Mouse (Mus musculus) neutrophil, adult 5-6 weeks (primary cell): ENCODE measurements around the gene Chl1. TPM values are rescaled to one million over a fixed set of nuclear protein-coding genes. Genes with fewer than 3 reads are reported as not detected.

Source experiments
- ATAC-seq: fragments of 151-379, 151-347 bp; 2 replicates; pipeline ENCODE4 v1.8.0; 2017; ENCODE audit warnings: mild to moderate bottlenecking, moderate TSS enrichment; ENCODE audit not compliant: insufficient number of reproducible peaks, poor library complexity, low FRiP score, severe bottlenecking; ENCODE audit errors: extremely low read depth
- total RNA-seq: library from RNA; stranded (forward); fragments of 200-1000 nt; gene quantifications from 2 replicates; pipeline ENCODE4 v1.2.3, GENCODE M21; 2017

Gene Chl1
- not detected in 2 replicates for total RNA-seq

DNA sequence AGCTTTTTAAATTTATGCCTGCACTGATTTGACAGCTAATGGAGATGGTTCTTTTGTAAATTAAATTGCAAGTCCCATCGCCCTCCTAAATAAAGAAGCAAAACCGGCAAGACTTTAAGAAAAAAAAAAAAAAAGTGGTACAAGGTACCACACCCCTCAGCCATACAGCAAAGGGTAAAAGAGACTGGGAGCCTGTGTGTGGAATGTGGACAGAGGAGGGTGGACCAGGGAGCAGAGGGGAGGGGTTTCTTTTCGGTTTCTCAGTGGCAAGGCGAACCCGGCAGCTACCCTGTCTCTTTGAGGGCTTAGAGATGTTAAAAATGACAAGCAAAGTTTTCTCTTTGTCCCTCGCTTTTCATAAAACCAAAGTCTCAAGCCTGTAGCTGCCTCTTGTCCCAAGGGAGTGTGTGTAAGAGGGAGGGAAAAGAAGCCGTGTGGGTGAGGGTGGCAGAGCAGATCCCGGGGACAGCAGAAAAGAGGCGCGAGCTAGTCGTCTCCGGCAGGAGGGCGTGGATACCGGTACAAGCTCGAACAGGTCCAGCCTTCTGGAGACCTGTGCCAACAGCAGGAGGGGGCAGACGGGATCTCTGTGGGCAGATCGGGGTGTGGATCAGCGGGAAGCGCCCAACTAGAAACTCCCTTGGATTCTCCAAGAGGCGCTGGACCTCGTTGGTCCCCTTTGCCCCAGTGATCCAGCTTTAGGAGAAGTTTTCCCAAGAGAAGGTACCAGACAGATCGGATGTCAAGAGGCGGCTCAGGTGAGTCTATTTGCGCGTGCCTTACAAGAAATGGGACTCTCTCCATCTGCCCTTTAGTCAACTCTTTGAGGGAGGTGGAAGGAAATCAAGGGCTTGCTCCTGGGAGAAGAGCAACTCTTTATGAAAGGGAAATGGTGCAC, at the start of gene Chl1:
Chl1 (plus strand) TSS at position 195 of the 898 bp plus-strand sequence.
- ATAC-seq = no peak

DNA sequence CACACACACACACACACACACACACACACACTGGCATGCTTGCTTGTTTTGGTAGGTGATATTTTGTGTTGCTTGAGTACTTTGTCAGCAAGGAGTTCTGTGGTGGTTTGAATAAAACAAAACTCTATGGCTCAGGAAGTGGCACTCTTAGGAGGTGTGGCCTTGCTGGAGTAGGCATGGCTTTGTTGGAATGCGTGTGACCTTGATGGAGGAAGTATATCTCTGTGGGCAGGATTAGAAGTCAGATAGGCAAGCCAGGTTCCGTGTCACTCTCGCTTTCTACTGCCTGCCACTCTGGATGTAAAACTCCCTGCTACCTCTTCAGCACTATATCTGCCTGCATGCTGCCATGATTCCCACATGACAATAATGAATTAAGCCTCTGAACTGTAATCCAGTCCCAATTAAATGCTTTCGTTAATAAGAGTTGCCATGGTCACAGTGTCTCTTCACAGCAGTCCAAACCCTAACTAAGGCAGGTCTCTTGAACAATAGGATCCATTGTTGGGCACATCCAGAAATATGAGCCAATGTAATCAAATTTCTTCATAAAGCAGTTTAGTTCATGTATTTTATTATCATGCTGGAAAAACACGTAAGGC, 44.8 kb upstream of the Chl1 start:
- ATAC-seq = no peak

DNA sequence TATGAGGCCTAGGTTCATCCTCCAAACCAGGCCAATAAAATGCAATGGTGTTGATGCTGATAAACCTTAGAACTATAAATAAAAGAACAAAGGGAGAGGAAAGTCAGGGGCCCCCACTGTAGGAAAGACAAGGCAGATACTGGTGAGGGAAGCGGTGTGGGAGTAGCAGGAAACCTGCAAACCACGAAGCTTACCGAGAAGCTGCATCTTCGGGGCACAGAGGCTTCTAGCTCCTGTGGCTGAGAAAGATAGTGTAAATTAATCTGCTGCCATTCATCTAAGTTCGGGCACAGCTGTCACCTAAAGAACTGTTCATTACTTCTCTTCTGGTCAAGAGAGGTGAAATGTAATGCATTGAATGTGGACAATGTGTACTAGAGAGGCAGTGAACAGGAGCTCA, 37.1 kb upstream of the Chl1 start:
- no peak for ATAC-seq

DNA sequence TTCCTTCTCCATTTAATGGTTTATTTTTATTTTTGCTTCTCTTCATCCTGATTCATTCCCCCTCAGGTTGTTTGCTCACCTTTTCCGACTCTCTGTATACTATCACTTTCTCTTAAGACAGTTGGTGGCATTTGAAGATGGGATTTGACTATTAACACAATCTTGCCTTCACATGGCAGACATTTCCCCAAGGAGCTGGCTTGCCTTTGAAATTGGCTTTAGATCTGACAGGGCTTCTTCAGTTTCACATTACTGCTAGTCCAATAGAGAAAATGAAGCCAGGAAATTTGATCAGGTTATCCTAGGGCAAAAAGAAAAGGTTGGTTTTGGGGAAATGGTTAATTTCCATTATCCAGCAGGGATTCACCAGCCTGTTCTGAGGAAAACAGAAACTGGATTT, 23.2 kb upstream of the Chl1 start:
- no peak for ATAC-seq

DNA sequence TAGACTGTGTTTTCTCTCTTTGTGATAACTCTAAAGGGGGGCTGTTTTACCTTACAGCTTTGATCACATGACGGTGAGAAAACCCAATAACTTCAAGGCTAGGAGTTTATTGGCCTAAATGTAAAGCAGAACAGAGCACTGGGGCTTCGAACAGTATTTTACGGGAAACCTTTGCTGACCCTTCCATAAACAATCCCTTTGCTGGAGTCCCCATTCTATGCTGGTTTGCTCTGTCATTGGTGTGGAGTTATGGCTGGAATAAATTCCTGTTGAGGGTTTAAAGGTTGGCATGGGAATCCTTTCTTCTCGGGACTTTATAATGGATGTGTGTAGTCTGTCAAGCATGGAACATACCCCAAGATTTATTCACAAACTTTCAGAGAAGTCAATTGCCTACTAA, 12.0 kb upstream of the Chl1 start:
- no peak for ATAC-seq

DNA sequence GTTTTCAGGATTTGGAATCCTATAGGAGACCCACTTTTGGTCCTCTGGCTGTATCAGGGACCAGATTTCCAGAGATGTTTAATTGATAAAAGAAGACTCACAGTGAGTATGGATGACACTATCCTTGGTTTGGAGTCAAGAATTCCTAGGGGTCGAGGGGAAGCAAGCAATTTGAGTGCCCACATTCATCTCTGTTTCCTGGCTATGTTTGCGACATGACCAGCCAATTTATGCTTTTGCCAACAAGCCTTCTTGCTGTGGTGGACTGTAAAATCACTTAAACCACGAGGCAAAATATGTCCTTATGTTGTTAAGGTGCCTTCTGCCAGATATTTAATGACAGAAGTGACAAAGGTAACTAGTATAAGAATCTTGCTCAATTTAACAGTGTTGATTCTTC, 6.3 kb upstream of the Chl1 start:
- ATAC-seq = no peak

DNA sequence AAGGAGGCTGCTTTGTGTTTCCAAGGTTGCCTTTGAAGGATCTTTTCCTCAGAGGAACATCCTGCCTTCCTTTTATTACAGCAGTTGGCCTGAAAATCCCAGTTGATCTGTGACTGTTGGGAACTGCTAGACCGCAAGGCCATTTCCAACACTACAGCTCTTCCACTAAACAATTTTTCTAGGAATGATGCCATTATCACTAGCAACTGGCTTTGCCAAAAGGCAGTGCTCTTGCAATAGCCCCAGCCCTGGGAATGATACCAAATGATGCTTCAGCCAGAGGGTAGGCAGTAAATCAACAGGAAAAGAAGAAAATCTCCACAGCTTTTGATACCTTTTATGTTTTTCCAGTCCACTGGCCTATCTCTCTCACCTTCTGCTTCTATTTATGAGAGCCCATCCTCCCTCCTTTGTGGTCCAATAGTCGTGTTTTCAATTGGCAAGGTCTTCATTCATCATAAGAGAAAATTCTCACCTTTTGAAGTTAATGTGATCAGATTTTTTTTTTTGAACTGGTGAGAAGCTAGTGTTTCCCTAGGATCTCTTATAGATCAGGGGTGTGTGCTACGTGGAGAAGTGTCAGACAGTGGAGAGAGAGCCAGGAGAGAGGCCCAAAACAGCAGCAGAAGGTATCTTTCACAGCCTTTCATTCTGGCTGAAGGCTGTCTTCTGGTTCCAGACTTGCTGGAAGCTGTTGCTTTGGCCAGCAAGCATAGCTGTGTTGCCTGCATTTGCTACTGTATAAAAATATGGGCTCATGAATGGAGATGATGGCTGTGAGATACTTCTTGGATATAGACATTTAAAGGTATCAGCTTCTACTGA, 2.4 kb upstream of the Chl1 start:
- ATAC-seq = no peak

DNA sequence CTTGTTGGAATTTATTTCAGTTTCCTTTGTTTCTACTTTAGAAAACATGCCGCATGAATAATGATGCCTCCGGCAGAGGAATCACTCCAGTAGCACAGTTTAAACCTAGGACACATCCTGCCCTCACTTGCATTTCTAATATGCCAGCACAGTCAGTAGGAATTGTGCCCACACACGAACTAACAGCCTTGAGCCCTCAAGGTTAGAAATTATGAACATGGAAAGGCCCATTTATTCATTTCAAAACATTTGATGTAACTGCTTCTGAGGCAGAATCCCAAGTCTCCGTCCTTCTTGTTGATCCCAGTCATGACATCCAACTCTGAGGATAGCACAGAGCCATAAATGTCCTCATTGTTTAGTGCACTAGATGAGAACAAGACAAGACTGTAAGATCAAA, 790 bp upstream of the Chl1 start:
- no peak for ATAC-seq

DNA sequence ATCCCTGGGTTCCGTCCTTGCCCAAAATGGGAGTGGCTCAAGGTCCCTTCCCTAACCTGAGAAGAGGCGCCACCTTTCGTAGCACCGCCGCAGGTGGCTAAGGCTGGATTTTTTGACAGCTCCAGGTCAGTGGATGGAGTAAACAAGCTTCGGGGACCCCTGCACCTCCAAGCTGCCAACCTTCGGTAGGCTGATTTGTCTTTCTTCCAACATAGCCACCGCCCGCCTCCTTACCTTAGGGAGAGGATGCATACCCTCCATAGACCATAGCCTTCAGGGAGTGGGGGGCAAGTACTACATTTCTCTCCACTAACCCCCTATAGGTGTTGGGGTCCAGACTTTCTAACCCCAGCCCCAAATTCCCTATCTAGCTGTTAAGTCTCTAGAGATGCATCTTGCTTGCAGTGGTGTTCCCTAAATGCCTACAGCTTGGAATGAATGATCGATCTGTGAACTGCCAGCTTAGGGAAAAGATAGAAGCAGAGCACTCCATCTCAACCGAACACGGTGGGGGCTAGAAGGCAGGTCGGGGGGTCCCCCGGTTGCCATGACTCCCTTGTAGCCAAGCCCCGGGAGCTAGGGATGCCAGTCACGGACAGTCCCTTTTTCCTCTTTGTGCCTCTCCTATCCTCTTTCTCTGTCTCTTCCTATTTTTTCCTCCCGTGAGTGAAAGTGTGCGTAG, 1.0 kb downstream of the Chl1 start:
- no peak for ATAC-seq

DNA sequence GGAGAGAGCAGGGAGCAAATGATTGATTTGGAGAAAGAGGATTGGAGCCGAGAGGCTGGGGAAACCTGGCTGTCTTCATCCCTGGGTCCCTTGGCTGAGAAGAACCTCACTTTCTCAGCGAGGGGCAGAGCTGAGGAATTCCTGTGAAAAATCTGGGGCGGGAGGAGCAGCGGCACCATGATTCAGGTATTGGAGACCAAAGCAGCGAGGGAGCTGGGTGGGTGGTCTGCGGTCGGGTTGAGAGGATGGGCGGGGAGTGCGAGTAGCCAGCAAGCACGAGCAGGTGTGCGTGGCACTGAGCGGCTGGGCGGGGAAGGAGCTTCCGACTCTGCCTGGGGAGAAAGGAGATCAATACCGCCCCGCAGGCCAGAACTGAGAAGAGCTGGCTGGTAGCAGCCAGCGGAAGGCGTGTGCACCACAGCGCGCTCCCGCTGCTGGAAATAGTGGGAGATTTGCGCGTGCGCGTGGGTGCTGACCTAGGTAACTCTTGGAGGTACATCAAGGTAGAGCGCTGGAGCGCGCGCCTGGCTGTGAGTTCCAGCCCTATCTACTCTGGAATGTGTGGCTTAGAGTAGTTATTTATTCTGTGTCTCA, 1.7 kb downstream of the Chl1 start:
- ATAC-seq = no peak

DNA sequence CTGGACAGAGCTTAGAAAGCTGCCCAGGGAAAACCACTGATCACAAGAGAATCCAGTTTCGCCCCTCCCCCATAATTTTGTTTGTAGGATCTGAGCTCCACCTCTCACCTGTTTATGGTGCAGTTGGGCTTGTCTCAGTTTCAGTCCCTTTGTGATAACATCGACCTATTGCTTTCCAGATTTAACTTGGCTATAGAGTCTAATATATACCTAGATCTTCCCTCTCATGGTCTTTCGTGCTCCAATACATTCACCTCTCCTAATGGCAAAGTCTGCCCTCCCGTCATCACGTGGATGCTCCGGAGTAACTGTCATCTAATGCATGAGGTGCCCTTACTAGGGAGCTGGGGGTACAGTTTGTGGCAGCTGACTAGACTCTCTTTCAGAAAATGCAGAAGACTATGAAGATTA, 2.5 kb downstream of the Chl1 start:
- no peak for ATAC-seq

DNA sequence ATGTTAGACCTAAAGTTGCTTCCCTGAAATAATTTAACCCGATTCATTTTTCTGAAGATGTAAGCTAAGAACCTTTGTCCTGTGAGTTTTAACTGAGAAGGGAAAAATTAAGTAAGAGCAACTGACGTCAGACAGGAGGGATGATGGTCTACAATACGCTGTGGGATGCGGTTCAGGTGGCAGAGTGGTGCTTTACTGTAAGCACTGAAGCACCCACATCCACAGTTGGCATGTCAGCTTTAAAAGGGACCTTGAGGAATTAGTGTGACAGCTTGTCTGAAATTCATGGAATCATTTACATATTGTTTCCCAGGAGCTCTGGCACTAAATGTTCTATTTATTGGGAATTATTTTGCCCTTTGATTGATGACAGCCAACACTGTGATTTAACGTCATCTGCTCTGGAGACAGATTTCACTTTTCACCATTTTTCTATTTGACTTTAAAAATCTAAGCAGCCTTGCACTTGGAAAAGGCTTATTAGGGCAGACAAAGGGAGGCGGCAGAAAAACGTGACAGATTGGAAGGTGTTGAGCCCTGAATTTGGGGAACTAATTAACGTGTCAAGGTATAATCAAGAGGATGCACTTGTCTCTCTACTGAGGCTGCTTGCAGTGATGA, 3.3 kb downstream of the Chl1 start:
- no peak for ATAC-seq

DNA sequence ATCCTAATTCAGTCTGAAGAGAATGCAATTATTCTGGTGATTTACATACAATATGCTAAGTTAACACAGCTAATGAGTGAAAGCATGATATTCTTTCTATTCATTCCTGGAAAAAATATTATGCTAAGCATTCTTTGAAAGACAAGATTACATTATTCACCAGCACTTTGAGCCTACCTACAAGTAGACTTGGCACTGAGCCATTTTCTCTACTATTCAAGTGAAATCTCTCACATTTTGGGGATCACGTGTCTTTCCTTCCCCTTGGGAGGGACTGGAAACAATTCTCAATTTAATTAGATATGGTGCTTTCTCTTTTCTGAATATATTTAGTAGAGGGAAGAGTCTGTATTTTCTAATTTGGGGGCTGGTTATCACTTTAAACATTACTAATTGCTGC, 4.0 kb downstream of the Chl1 start:
- no peak for ATAC-seq

DNA sequence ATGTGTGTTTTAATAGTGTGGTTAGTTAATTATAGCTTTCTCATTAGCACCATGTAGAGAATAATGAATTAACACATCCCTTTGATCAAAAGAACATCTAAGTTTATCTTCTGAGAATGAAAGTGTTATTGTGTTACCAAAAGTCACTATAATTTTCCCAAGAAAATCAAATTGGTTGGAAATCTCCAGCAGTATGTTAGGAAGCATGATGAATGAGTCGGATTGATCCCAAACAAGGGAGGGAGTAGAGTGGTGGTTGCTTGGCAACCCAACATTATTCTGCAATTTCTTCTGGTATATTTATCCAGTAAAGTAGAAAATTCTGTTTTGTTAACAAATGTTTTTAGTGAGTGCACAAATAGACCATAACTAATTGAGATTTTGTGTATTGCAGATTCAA, 4.4 kb downstream of the Chl1 start:
- ATAC-seq = no peak

DNA sequence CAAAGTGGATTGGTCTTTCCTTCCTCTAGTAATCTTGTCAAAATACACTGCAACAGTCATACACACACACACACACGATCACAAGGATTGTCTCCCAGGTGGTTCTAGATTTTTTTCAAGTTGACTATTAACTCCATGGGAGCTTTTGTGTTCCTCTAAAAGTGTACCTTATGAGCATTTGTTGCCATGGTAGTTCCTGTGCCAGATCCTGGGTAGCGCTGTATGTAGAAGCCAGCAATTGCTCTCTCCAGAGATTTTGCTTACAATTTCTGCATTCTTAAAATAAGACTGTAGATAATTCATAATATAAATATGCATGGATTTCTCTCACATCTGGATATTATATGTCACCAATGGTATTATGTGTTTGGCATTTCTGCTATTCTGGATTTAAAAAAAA, 9.2 kb downstream of the Chl1 start:
- ATAC-seq = no peak

DNA sequence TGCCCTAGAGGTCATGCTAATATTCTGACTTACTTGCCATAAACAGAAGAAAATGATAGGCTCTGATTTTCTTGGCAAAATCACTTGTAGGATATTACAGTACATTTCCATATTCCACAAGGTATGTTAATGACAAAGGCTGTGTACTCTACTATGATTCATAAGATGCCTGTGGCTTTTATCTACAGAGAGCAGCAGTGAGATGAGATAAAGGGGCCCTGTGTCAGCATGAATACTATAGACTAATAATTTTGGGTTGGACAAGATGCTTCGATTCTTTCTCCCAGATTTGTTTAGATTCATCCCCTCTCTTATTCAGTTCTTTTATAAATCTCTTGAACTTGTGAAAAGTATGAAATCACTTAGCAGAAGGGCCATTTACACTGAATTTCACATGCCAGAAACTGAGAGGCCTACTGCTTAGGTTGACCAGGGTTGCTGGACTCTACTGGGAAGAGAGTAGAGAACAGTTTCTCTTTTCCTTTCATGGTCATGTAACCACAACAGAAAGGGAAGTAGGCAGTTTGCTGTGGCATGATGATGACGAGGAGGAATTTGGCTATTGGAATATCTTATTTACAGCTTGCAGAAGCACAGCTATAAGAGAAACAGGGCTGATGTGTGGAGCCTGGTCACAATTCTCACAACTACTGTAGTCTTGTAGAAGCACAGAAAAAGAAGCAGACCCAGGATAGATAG, 15.1 kb downstream of the Chl1 start:
- no peak for ATAC-seq

DNA sequence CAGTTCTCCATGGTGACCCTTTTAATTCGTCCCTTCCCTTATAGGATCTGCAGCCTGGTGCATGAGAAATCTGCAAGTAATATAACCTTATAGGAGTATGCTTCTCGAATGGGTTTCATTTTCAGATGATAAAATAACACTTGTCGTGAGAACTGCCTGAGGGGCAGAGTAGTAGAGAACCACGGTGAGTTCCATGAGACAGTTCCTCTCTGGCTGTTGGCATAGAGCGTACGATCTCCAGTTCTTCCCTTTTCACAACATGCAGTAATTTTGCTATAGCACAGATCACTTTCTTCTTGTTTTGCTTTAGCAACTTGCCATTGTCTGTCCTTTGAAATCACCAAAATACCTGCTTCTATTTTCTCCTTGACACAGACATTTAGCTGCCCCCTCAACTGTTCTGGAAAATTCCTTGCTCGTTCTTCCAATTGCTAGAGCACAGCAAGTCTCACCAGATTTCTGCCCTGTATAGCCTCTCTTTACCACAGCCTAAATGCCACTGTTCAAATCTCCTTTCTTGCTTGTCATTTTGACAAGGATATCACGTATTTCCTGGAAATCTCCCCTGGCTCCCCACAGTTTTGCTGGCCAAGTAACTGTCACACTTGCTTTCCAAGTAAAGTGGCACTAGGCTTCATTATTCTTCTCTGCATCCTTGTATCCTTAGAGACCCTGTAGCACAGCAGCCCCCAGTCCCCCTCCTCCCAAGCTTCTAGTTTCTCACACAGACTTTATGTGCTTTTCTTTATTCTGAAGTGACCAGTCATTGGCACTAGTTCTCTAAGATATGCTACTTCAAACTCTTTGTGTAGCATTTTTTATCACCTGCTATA, 16.8 kb downstream of the Chl1 start:
- no peak for ATAC-seq
